Mouse (Mus musculus): ENCODE measurements around the gene Creg1.
"Not testable (repeated sequence)": the region's sequence is repeated elsewhere in the genome, so short reads cannot be mapped to it uniquely, and the experiment has no call there.

The Creg1 gene

GRCm38 (mm10) chr1:165751142-165751541 lies 12.4 kb upstream of the Creg1 start:
- in situ Hi-C loops (cut with MboI, MseI) = no loop called here

- in situ Hi-C loops (cut with MboI, MseI) = no loop called here
These were observed 11.7 kb upstream of the Creg1 start for GRCm38 (mm10) chr1:165751838-165752237.

GRCm38 (mm10) chr1:165754205-165754604 lies 9.3 kb upstream of the Creg1 start:
- in situ Hi-C loops (cut with MboI, MseI) = no loop called here

GRCm38 (mm10) chr1:165755194-165755593 lies 8.4 kb upstream of the Creg1 start:
- in situ Hi-C loops (cut with MboI, MseI) = no loop called here

- in situ Hi-C loops (cut with MboI, MseI) = no loop called here
These were observed 1.8 kb upstream of the Creg1 start for GRCm38 (mm10) chr1:165761522-165762305.

- in situ Hi-C loops (cut with MboI, MseI) = not testable (repeated sequence)
These were observed 1.0 kb upstream of the Creg1 start for GRCm38 (mm10) chr1:165762498-165762897.

GRCm38 (mm10) chr1:165762914-165763634 lies 472 bp upstream of the Creg1 start:
- in situ Hi-C loops (cut with MboI, MseI) = no loop called here

GRCm38 (mm10) chr1:165764571-165764970 lies 1.0 kb downstream of the Creg1 start:
- in situ Hi-C loops (cut with MboI, MseI) = no loop called here

- in situ Hi-C loops (cut with MboI, MseI) = loop anchor here (5.0 kb wide), 1 partner anchor 242 kb away; no protein-coding TSS in a partner anchor
These were observed 1.5 kb downstream of the Creg1 start for GRCm38 (mm10) chr1:165765041-165765440.

- in situ Hi-C loops (cut with MboI, MseI) = loop anchor here (5.0 kb wide), 1 partner anchor 242 kb away; no protein-coding TSS in a partner anchor
These were observed 2.2 kb downstream of the Creg1 start for GRCm38 (mm10) chr1:165765651-165766294.

- in situ Hi-C loops (cut with MboI, MseI) = loop anchor here (5.0 kb wide), 1 partner anchor 241 kb away; no protein-coding TSS in a partner anchor
These were observed 2.8 kb downstream of the Creg1 start for GRCm38 (mm10) chr1:165766295-165766890.

GRCm38 (mm10) chr1:165768894-165769512 lies 5.5 kb downstream of the Creg1 start:
- in situ Hi-C loops (cut with MboI, MseI) = loop anchor here (5.0 kb wide), 1 partner anchor 238 kb away; no protein-coding TSS in a partner anchor

GRCm38 (mm10) chr1:165770181-165770759 lies 6.7 kb downstream of the Creg1 start:
- in situ Hi-C loops (cut with MboI, MseI) = loop anchor here (10.0 kb wide), 1 partner anchor 605 kb away; the partner anchor contains the start of gene Tada1

GRCm38 (mm10) chr1:165771491-165771897 lies 7.9 kb downstream of the Creg1 start:
- in situ Hi-C loops (cut with MboI, MseI) = loop anchor here (10.0 kb wide), 1 partner anchor 603 kb away; the partner anchor contains the start of gene Tada1

- in situ Hi-C loops (cut with MboI, MseI) = loop anchor here (10.0 kb wide), 1 partner anchor 603 kb away; the partner anchor contains the start of gene Tada1
These were observed 8.5 kb downstream of the Creg1 start for GRCm38 (mm10) chr1:165771998-165772397.

GRCm38 (mm10) chr1:165775518-165776294 lies 12.2 kb downstream of the Creg1 start:
- in situ Hi-C loops (cut with MboI, MseI) = loop anchor here (5.0 to 10.0 kb wide), 2 partner anchors 377 to 599 kb away; partner anchors contain the start of gene Tada1

- in situ Hi-C loops (cut with MboI, MseI) = loop anchor here (5.0 to 10.0 kb wide), 3 partner anchors 77 to 595 kb away; partner anchors contain the start of gene Tada1
These were observed 16.5 kb downstream of the Creg1 start for GRCm38 (mm10) chr1:165779954-165780585.

GRCm38 (mm10) chr1:165780586-165781111 lies 17.1 kb downstream of the Creg1 start:
- in situ Hi-C loops (cut with MboI, MseI) = loop anchor here (5.0 kb wide), 1 partner anchor 77 kb away; no protein-coding TSS in a partner anchor

GRCm38 (mm10) chr1:165781426-165781825 lies 17.9 kb downstream of the Creg1 start:
- in situ Hi-C loops (cut with MboI, MseI) = loop anchor here (5.0 kb wide), 1 partner anchor 76 kb away; no protein-coding TSS in a partner anchor

Data from regulatory T cell (primary cell).